Mouse (Mus musculus) G1E (cell line): ENCODE measurements around the gene Adh6a.

Experiments
- CTCF ChIP-seq: IDR thresholded peaks from 2 replicates; pipeline ENCODE4 v1.5.1; 2012; ENCODE audit warnings: low read depth, low read length, inconsistent platforms, mixed read lengths
- GATA1 ChIP-seq: IDR thresholded peaks from 2 replicates; pipeline ENCODE4 v1.6.1; 2012; ENCODE audit warnings: borderline replicate concordance, low read length, inconsistent platforms, mixed read lengths
- GATA2 ChIP-seq: IDR thresholded peaks from 2 replicates; pipeline ENCODE4 v1.6.1; 2012; ENCODE audit warnings: low read depth, low read length, inconsistent platforms, borderline replicate concordance
- POLR2AphosphoS5 ChIP-seq: IDR thresholded peaks from 2 replicates; pipeline ENCODE4 v1.6.1; 2012; ENCODE audit warnings: low read depth, low read length, inconsistent platforms; ENCODE audit not compliant: insufficient replicate concordance
- TAL1 ChIP-seq: conservative IDR thresholded peaks from 2 replicates; pipeline ENCODE4 v1.6.1; 2012; ENCODE audit warnings: low read depth, low read length, inconsistent platforms, mixed read lengths

DNA sequence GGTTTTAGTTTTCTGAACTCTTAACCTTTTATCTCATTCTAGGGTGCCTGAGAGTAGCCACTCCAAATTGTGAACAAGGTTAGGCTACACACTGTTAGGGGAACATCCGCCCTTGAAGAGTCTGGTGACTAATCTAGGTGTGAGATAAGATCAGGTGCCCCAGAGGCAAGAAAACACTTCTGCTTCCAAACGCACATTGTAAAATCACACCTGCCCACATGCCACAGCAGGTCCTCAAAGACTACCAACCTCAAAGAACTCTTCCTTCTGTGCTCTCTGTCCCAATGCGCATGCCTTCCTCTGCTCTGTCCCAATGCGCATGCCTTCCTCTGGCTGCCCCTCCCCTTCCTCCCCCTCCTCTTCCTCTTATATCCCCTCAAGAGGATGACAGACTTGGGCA lies 21.2 kb downstream of the Adh6a start:
- TF ChIP-seq CTCF (no peak), POLR2AphosphoS5 (no peak), GATA1 (no peak), TAL1 (no peak), GATA2 (no peak)
